Mouse (Mus musculus): ENCODE measurements around the gene Gm10775. TPM values are rescaled to one million over a fixed set of nuclear protein-coding genes. Genes with fewer than 3 reads are reported as not detected.

The Gm10775 gene
- polyA plus RNA-seq (2012; rRNA removed) = not detected in 2 replicates

DNA sequence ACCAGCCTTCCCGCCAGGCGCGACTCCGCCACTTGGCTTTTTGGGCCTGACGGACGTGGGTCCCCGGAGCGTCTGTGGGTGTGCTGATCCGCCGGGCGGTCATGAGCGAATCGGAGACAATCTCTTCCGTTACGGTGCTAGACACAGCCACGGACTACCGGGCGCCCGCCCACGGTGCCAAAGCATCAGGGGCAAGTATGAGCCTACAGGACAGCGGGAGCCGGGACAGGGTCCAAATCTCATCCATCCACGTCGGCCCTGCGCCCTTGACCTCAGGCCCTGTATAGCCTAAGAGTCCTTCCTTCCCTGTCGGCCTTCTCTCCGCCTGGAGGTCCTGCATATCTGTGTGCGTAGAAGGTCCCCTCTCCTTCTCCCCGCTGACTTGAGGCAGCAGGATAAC, at the start of gene Gm10775:
Gene Gm10775, plus strand, starts transcription at position 301 of the 400 bp plus-strand sequence.

DNA sequence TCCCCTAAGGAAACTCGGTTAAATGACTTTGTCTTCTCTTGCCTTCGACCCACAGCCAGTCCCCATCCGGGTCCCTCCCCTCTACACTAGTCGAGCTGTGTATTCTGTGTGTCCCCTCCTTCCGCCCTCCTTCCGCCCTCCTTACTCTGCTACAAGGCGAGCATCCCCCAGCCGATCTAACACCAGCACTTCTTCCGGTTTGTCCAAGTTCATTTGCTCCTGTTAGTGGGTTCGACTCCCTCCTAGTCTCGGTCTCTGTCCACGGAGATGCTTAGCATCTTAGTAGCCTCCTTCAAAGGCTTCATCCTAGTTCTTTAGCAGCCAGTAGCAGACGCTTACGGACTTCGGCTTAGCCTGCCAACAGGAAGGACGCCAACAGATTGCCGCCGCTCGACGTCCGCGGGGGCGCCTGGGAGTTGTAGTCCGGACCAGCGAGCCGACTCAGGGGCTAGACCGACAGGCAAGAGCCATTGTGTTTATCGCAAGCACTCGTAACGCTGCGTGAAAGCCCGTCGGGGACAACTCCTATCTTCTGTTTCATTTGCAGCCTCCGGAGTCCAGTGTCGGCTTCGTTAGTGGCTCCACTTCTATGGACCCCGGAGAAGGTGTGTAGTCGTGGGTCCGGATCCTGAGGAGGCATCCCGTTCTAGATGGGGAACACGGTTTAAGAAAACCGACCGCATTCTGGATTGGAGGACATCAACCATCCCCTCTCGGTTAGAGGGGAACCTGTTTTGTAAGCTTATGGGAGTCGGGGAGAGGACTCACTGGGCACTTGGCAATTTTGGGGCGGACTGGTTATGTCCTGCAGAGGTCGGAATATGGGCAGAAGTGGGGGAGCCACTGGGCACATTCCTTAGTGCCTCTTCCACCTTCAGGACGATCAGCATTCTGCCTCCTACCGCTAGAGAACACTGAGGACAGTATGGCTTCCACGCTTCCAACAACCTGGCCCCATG, 19.3 kb downstream of the Gm10775 start, which contains the start of gene Zfp369:
Gene Zfp369, plus strand, starts transcription at position 432 of the 959 bp plus-strand sequence.

Other genes with a start within 250 kb of the Gm10775 start
- gene Spata31d1c, start 226.5 kb upstream of the Gm10775 start, polyA plus RNA-seq (2012; rRNA removed) = not detected in 2 replicates
- not detected in 2 replicates for gene Prss47, start 206.8 kb upstream of the Gm10775 start, polyA plus RNA-seq (2012; rRNA removed)
- gene Mfsd14b, start 146.6 kb upstream of the Gm10775 start, polyA plus RNA-seq (2012; rRNA removed) = 14.5 and 16.1 TPM in 2 replicates
- gene Olfr465-ps1, start 121.5 kb upstream of the Gm10775 start, polyA plus RNA-seq (2012; rRNA removed) = not detected in 2 replicates
- not detected in 2 replicates for gene Olfr466, start 109.3 kb upstream of the Gm10775 start, polyA plus RNA-seq (2012; rRNA removed)
- not detected in 2 replicates for gene Nlrp4f, start 53.6 kb upstream of the Gm10775 start, polyA plus RNA-seq (2012; rRNA removed)
- 9.0 and 10.6 TPM in 2 replicates for gene Zfp369, start 19.3 kb downstream of the Gm10775 start, polyA plus RNA-seq (2012; rRNA removed)

Data from liver, embryonic 18 days (tissue).